Mouse (Mus musculus) monocyte, adult 2 months (primary cell): Measurements from ENCODE around the gene Fmnl3.
A peak's percentile ranks its signal among the peaks of the same experiment; 100 is the strongest.
"Not testable (repeated sequence)": the region's sequence is repeated elsewhere in the genome, so short reads cannot be mapped to it uniquely, and the experiment has no call there.

Experiments used
- DNase-seq, 2 experiments: peaks; one replicate each; pipeline ENCODE4 v3.0.0; 2022; ENCODE audit warnings: low spot score in 2 of 2, low read depth in 1 of 2

The Fmnl3 gene

GRCm38 (mm10) chr15:99390472-99391401 is 20.5 kb upstream of the Fmnl3 start:
- no peak for DNase-seq

DNA sequence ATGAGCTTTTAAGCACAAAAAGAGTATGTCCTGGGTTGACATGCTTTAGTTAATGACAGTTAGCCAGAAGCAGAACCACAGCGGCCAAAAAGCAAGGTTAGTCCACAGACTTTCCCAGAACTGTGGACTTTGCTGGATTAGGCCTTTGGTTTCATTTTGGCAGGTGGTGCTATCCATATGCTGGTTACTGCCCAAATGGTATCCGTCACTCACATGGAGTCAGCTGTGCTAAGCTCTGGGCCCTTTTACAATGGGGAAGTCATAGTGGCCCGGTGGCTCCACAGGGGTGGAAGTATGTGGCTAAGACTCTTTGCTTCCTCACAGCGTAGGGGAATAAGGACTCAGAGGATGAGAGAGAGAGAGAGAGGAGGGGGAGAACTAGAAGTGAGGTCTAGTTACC is 17.7 kb upstream of the Fmnl3 start:
- DNase-seq: peak; percentile 47 to 50

DNA sequence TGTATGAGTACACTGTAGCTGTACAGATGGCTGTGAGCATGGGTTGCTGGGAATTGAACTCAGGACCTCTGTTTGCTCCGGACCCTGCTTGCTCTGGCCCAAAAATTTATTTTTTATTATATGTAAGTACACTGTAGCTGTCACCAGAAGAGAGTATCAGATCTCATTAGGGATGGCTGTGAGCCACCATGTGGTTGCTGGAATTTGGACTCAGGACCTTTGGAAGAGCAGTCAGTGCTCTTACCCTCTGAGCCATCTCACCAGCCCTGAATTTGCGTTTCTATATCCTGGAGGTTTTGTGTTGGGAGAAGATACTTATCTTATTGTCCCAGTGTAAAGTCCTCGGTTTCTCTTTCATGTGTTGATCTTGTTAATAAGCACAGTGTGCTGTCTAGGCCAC is 16.5 kb upstream of the Fmnl3 start:
- no peak for DNase-seq

GRCm38 (mm10) chr15:99386110-99386509 is 15.8 kb upstream of the Fmnl3 start:
- not testable (repeated sequence) for DNase-seq

- no peak for DNase-seq
Measured at GRCm38 (mm10) chr15:99384071-99384470, 13.8 kb upstream of the Fmnl3 start.

GRCm38 (mm10) chr15:99382893-99383292 is 12.6 kb upstream of the Fmnl3 start:
- DNase-seq: no peak

GRCm38 (mm10) chr15:99376240-99376639 is 6.0 kb upstream of the Fmnl3 start:
- DNase-seq: no peak

GRCm38 (mm10) chr15:99375581-99375980 is 5.3 kb upstream of the Fmnl3 start:
- no peak for DNase-seq

DNA sequence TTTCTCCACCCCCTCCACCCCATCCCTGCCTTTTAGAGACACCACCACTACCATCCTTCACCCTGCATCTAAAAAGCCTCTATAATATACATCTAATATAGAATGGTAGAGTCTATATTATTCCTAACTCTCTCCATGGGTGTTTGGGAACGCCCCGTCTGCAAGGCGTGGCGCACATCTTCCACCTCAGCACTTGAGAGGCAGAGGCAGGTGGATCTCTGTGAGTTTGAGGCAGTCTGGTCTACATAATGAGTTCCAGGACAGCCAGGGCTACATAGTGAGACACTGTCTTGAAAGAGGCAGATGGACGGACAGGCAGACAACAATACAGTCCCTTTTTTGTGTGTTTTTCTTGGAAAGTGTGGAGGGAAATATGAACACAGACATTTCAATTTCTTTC is 4.8 kb upstream of the Fmnl3 start:
- DNase-seq: no peak

- no peak for DNase-seq
Measured at GRCm38 (mm10) chr15:99372761-99373160, 2.5 kb upstream of the Fmnl3 start.

GRCm38 (mm10) chr15:99371526-99372340 is 1.5 kb upstream of the Fmnl3 start:
- DNase-seq: no peak

- no peak for DNase-seq
Measured at GRCm38 (mm10) chr15:99369391-99370171, 701 bp downstream of the Fmnl3 start.

DNA sequence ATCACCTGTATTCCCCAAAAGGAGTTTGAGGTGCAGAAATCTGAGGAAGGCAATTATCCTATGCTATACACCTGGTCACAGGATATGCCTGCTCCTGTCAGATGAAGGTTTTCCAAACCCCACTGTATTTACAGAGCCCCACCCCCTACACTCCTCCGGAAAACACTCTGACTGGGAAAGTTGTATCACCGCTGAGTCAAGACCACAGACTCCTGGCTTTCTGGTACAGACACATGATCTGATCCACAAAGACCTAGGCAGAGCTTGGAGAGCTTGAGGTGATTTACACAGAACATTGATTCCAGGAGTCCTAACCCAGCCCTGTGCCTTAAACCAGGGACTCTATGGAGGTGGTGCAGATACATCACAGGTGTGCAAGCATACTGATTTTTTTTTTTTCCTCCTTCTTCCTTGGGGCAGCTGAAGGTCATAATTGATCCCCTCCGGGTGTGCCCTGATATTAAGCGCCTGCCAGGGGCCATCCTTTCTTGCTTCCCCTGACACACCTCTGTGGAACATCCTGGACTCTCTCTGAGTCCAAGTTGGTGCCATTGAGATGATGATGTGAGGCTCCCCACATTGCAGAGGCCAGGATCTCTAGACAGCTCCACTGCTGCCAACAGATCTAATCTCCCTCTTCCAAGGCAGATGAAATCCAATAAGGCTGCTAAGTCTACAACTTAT is 1.6 kb downstream of the Fmnl3 start:
- DNase-seq: no peak

DNA sequence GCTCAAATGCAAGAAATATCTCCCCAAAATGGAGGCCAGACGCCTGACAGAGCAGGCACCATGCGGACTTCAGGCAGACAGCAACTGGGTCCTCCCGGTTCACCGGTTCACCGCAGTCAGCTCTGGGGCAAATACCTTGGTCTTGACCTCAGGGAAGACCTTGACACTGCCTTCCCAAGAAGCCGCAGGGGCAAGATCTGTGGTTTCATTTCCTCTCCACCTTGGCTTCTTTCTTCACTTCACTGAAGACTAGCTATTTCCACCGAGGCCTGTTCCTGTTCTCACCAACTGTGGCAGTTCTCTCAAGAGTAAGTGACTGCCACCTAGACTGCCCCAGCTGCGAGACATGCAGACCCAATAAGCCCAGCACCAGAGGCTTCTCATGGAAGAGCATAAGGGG is 5.4 kb downstream of the Fmnl3 start:
- no peak for DNase-seq

DNA sequence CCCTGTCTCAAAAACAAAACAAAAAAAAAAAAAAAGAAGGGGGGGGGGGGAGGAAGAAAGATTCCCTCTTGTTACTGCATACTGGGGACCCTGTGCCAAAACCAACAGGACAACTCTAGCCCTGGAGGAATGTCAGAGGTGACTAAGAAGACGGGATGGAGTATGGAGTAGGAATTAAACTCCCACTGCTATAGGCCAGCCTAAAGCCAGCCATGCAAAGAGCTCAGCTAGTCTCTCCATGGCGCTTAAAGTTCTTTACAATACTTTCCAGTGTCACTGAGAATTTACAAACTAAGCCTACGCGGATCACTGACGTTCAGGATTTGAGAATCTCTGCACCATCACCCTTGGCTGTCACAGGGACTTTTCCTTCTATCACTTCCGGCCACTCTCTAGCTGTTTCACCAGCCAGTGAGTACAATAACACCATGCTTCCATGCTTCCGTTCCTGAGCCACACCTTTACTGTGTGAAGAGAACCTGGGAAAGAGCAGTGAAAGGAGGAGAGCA is 6.2 kb downstream of the Fmnl3 start:
- no peak for DNase-seq

- no peak for DNase-seq
Measured at GRCm38 (mm10) chr15:99358952-99359351, 11.3 kb downstream of the Fmnl3 start.

GRCm38 (mm10) chr15:99356462-99356861 is 13.8 kb downstream of the Fmnl3 start:
- no peak for DNase-seq

GRCm38 (mm10) chr15:99355660-99356059 is 14.6 kb downstream of the Fmnl3 start:
- DNase-seq: no peak

GRCm38 (mm10) chr15:99352306-99352705 is 18.0 kb downstream of the Fmnl3 start:
- DNase-seq: no peak

- DNase-seq: no peak
Measured at GRCm38 (mm10) chr15:99351610-99352009, 18.7 kb downstream of the Fmnl3 start.

GRCm38 (mm10) chr15:99344961-99345360 is 25.3 kb downstream of the Fmnl3 start:
- DNase-seq: no peak
